Mouse (Mus musculus): ENCODE data around the gene Cep57l1. TPM values are rescaled to one million over a fixed set of nuclear protein-coding genes. Genes with fewer than 3 reads are reported as not detected.

Cep57l1 gene
- total RNA-seq, 4 experiments from 2014 or later: 2.1 to 3.5 (median 3.3) TPM

GRCm38 (mm10) chr10:41744006-41744405 lies 65.7 kb downstream of the Cep57l1 start:
- no peak for DNase-seq (ENCODE audit: low spot score in 2 of 2)

- no peak for DNase-seq (ENCODE audit: low spot score in 2 of 2)
Measured at GRCm38 (mm10) chr10:41740221-41740620, 69.5 kb downstream of the Cep57l1 start.

GRCm38 (mm10) chr10:41737245-41737644 lies 72.4 kb downstream of the Cep57l1 start:
- DNase-seq (ENCODE audit: low spot score in 2 of 2): no peak

GRCm38 (mm10) chr10:41735398-41735797 lies 74.3 kb downstream of the Cep57l1 start:
- no peak for DNase-seq (ENCODE audit: low spot score in 2 of 2)

GRCm38 (mm10) chr10:41733214-41733613 lies 76.5 kb downstream of the Cep57l1 start:
- no peak for DNase-seq (ENCODE audit: low spot score in 2 of 2)

- DNase-seq (ENCODE audit: low spot score in 2 of 2): no peak
Measured at GRCm38 (mm10) chr10:41731932-41732331, 77.7 kb downstream of the Cep57l1 start.

- no peak for DNase-seq (ENCODE audit: low spot score in 2 of 2)
Measured at GRCm38 (mm10) chr10:41730746-41731145, 78.9 kb downstream of the Cep57l1 start.

- DNase-seq (ENCODE audit: low spot score in 2 of 2): no peak
Measured at GRCm38 (mm10) chr10:41726215-41726614, 83.5 kb downstream of the Cep57l1 start.

GRCm38 (mm10) chr10:41719587-41719986 lies 90.1 kb downstream of the Cep57l1 start:
- no peak for DNase-seq (ENCODE audit: low spot score in 2 of 2)

GRCm38 (mm10) chr10:41716029-41716897 lies 93.4 kb downstream of the Cep57l1 start, which contains the start of gene Ccdc162:
Gene Ccdc162, minus strand, starts transcription at chr10:41716634.
- no peak for DNase-seq (ENCODE audit: low spot score in 2 of 2)

- DNase-seq (ENCODE audit: low spot score in 2 of 2): no peak
Measured at GRCm38 (mm10) chr10:41715557-41715956, 94.1 kb downstream of the Cep57l1 start.

GRCm38 (mm10) chr10:41711467-41711866 lies 98.2 kb downstream of the Cep57l1 start:
- DNase-seq (ENCODE audit: low spot score in 2 of 2): no peak

GRCm38 (mm10) chr10:41710773-41711172 lies 98.9 kb downstream of the Cep57l1 start:
- no peak for DNase-seq (ENCODE audit: low spot score in 2 of 2)

- no peak for DNase-seq (ENCODE audit: low spot score in 2 of 2)
Measured at GRCm38 (mm10) chr10:41709341-41709740, 100.3 kb downstream of the Cep57l1 start.

- no peak for DNase-seq (ENCODE audit: low spot score in 2 of 2)
Measured at GRCm38 (mm10) chr10:41699669-41700068, 110.0 kb downstream of the Cep57l1 start.

- DNase-seq (ENCODE audit: low spot score in 2 of 2): no peak
Measured at GRCm38 (mm10) chr10:41697040-41697439, 112.6 kb downstream of the Cep57l1 start.

GRCm38 (mm10) chr10:41690978-41691377 lies 118.7 kb downstream of the Cep57l1 start:
- no peak for DNase-seq (ENCODE audit: low spot score in 2 of 2)

- DNase-seq (ENCODE audit: low spot score in 2 of 2): peak in 1 of 2 experiments; percentile 17
Measured at GRCm38 (mm10) chr10:41689941-41690887, 119.5 kb downstream of the Cep57l1 start.

- peak; percentile 8 to 33 for DNase-seq (ENCODE audit: low spot score in 2 of 2)
Measured at GRCm38 (mm10) chr10:41684548-41684996, 125.1 kb downstream of the Cep57l1 start.

- peak; percentile 65 to 73 for DNase-seq (ENCODE audit: low spot score in 2 of 2)
Measured at GRCm38 (mm10) chr10:41682546-41683393, 126.9 kb downstream of the Cep57l1 start.
